Mouse (Mus musculus) heart, postnatal 14 days (tissue): ENCODE data around the gene Cdc42se2. TPM values are rescaled to one million over a fixed set of nuclear protein-coding genes. Genes with fewer than 3 reads are reported as not detected.

ENCODE experiments used
- DNase-seq, 2 experiments: peaks; one replicate each; pipeline ENCODE4 v3.0.0; 2021 to 2022
- intact Hi-C: fragments of 180-260 bp; cut with DNase I; formaldehyde crosslinking; loops from one replicate; pipeline ENCODE4 v1.15.1; 2025
- total RNA-seq, 2 experiments: library from RNA; stranded (reverse); gene quantifications; 2 replicates each; pipeline ENCODE4 v1.2.3; 2021

Gene Cdc42se2
- total RNA-seq, 2 experiments from 2014 or later: 28.8 to 28.9 TPM

GRCm38 (mm10) chr11:54675792-54676489 lies 111.5 kb downstream of the Cdc42se2 start:
- DNase-seq: no peak
- intact Hi-C loops: no loop called here

GRCm38 (mm10) chr11:54673575-54674298 lies 113.7 kb downstream of the Cdc42se2 start:
- intact Hi-C loops: no loop called here
- DNase-seq: no peak

Other genes starting within 250 kb of the Cdc42se2 start
- 10 to 100 TPM; 28.0 to 29.4 TPM for gene Lyrm7, start 73.2 kb upstream of the Cdc42se2 start, total RNA-seq
- 100 to 1,000 TPM; 259 to 264 TPM for gene Hint1, start 78.7 kb upstream of the Cdc42se2 start, total RNA-seq
- 100 to 1,000 TPM in 1 of 2 experiments, 10 to 100 TPM in 1; 93.6 to 153 TPM for gene Gpx3, start 114.8 kb upstream of the Cdc42se2 start, total RNA-seq
- gene Tnip1, start 175.2 kb upstream of the Cdc42se2 start, total RNA-seq: 10 to 100 TPM; 27.7 to 30.4 TPM
- gene Anxa6, start 245.8 kb upstream of the Cdc42se2 start, total RNA-seq: 100 to 1,000 TPM; 252 to 259 TPM